Mouse (Mus musculus): ENCODE data around the gene Mvk. TPM values are rescaled to one million over a fixed set of nuclear protein-coding genes. Genes with fewer than 3 reads are reported as not detected.
A peak's percentile ranks its signal among the peaks of the same experiment; 100 is the strongest.

The Mvk gene
- polyA plus RNA-seq, 2 experiments = 48.8 to 57.0 TPM

DNA sequence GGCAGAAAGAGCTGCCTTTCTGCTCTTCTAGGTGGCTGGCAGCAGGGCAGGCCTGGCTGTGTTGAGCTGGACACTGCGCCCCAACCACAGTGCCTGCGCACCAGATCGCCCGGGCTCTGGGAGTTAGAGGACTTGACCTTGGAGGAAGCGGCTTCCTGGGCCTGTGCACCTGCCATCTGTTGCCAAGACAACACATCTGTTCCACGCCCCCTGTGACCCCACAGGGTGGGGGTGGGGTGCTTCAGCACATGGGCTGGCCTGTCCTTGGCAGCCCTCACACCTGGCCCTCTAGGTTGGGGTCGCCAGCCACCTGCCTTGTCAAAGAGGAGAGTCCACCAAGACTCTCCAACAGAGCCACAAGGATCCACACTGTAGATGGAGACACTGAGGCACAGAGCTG is 21.6 kb downstream of the Mvk start:
- no peaks in the 10 kb centered on the region for H3K9me3 ChIP-seq (ENCODE audit: control insufficient read depth, low read length)
- no peak overlapping the region for H3K27ac ChIP-seq (replicated peaks; ENCODE audit: low read depth, low read length)
- no peaks in the 10 kb centered on the region for H3K27me3 ChIP-seq (ENCODE audit: control insufficient read depth, insufficient read depth, low read length)
- TF ChIP-seq POLR2A (IDR thresholded peaks at IDR 0.05; ENCODE audit: borderline replicate concordance, extremely low read depth, insufficient read depth, insufficient read length) = no peak
- H3K4me2 ChIP-seq (replicated peaks; ENCODE audit: low read depth, low read length, severe bottlenecking) = no peak overlapping the region
- H3K9ac ChIP-seq (ENCODE audit: low read depth, low read length, severe bottlenecking) = no peak overlapping the region
- no peak for ATAC-seq (ENCODE audit: low FRiP score, low read depth)
- H3K36me3 ChIP-seq (ENCODE audit: control insufficient read depth, insufficient read depth, low read length) = no peaks in the 10 kb centered on the region
- 62% methylated on average over 7 of the region's 7 CpGs for WGBS
- H3K4me1 ChIP-seq (ENCODE audit: control insufficient read depth, insufficient read depth, low read length) = peaks cover 10% of the 10 kb centered on the region; the same call in 1 of the 2 replicates
- no peak overlapping the region for H3K4me3 ChIP-seq (replicated peaks; ENCODE audit: low read length)
- DNase-seq (ENCODE audit: low spot score) = no peak

- no peak for TF ChIP-seq POLR2A (IDR thresholded peaks at IDR 0.05; ENCODE audit: borderline replicate concordance, extremely low read depth, insufficient read depth, insufficient read length)
- Histone ChIP-seq H3K27me3 (ENCODE audit: control insufficient read depth, insufficient read depth, low read length) (no peaks in the 10 kb centered on the region), H3K4me2 (replicated peaks; ENCODE audit: low read depth, low read length, severe bottlenecking) (peak overlapping the region; percentile 53), H3K36me3 (ENCODE audit: control insufficient read depth, insufficient read depth, low read length) (no peaks in the 10 kb centered on the region), H3K4me3 (replicated peaks; ENCODE audit: low read length) (peak overlapping the region; percentile 32), H3K4me1 (ENCODE audit: control insufficient read depth, insufficient read depth, low read length) (peaks cover 10% of the 10 kb centered on the region; the same call in 1 of the 2 replicates), H3K9me3 (ENCODE audit: control insufficient read depth, low read length) (no peaks in the 10 kb centered on the region), H3K9ac (ENCODE audit: low read depth, low read length, severe bottlenecking) (peak overlapping the region; percentile 50), H3K27ac (replicated peaks; ENCODE audit: low read depth, low read length) (no peak overlapping the region)
- WGBS = under 1% methylated on average over 9 of the region's 11 CpGs
- DNase-seq (ENCODE audit: low spot score) (no peak), ATAC-seq (ENCODE audit: low FRiP score, low read depth) (peak; percentile 46; the same call in 1 of the 2 replicates)
Observed at GRCm38 (mm10) chr5:114467019-114467418, 22.9 kb downstream of the Mvk start.

- ATAC-seq (ENCODE audit: low FRiP score, low read depth) (peak; percentile 78), DNase-seq (ENCODE audit: low spot score) (peak; percentile 85)
- H3K9ac ChIP-seq (ENCODE audit: low read depth, low read length, severe bottlenecking) = peak overlapping the region; percentile 50
- 0 out of 2 replicates have a peak overlapping the region, but pooled peaks have one; percentile 39 for H3K27ac ChIP-seq (replicated peaks; ENCODE audit: low read depth, low read length)
- H3K27me3 ChIP-seq (ENCODE audit: control insufficient read depth, insufficient read depth, low read length) = no peaks in the 10 kb centered on the region
- TF ChIP-seq POLR2A (IDR thresholded peaks at IDR 0.05; ENCODE audit: borderline replicate concordance, extremely low read depth, insufficient read depth, insufficient read length) = no peak
- peak overlapping the region; percentile 32 for H3K4me3 ChIP-seq (replicated peaks; ENCODE audit: low read length)
- peaks cover 10% of the 10 kb centered on the region; the same call in 1 of the 2 replicates for H3K4me1 ChIP-seq (ENCODE audit: control insufficient read depth, insufficient read depth, low read length)
- under 1% methylated on average over 9 of the region's 13 CpGs for WGBS
- H3K4me2 ChIP-seq (replicated peaks; ENCODE audit: low read depth, low read length, severe bottlenecking) = peak overlapping the region; percentile 53
- H3K36me3 ChIP-seq (ENCODE audit: control insufficient read depth, insufficient read depth, low read length) = no peaks in the 10 kb centered on the region
- no peaks in the 10 kb centered on the region for H3K9me3 ChIP-seq (ENCODE audit: control insufficient read depth, low read length)
Observed at GRCm38 (mm10) chr5:114467430-114467829, 23.4 kb downstream of the Mvk start.

- Histone ChIP-seq H3K4me2 (replicated peaks; ENCODE audit: low read depth, low read length, severe bottlenecking) (peak overlapping the region; percentile 53), H3K4me1 (ENCODE audit: control insufficient read depth, insufficient read depth, low read length) (peaks cover 10% of the 10 kb centered on the region; the same call in 1 of the 2 replicates), H3K9ac (ENCODE audit: low read depth, low read length, severe bottlenecking) (peak overlapping the region; percentile 50; the same call in 1 of the 2 replicates), H3K36me3 (ENCODE audit: control insufficient read depth, insufficient read depth, low read length) (no peaks in the 10 kb centered on the region), H3K27me3 (ENCODE audit: control insufficient read depth, insufficient read depth, low read length) (no peaks in the 10 kb centered on the region), H3K27ac (replicated peaks; ENCODE audit: low read depth, low read length) (0 out of 2 replicates have a peak overlapping the region, but pooled peaks have one; percentile 39), H3K9me3 (ENCODE audit: control insufficient read depth, low read length) (no peaks in the 10 kb centered on the region), H3K4me3 (replicated peaks; ENCODE audit: low read length) (no peak overlapping the region)
- ATAC-seq (ENCODE audit: low FRiP score, low read depth) (no peak), DNase-seq (ENCODE audit: low spot score) (no peak)
- 77% methylated on average over 4 of the region's 4 CpGs for WGBS
- TF ChIP-seq POLR2A (IDR thresholded peaks at IDR 0.05; ENCODE audit: borderline replicate concordance, extremely low read depth, insufficient read depth, insufficient read length) = no peak
Observed at GRCm38 (mm10) chr5:114468007-114468406, 23.9 kb downstream of the Mvk start.

- Histone ChIP-seq H3K36me3 (ENCODE audit: control insufficient read depth, insufficient read depth, low read length) (no peaks in the 10 kb centered on the region), H3K27me3 (ENCODE audit: control insufficient read depth, insufficient read depth, low read length) (0 out of 2 replicates have a peak, but pooled peaks cover 4% of the 10 kb centered on the region), H3K4me3 (replicated peaks; ENCODE audit: low read length) (no peak overlapping the region), H3K27ac (replicated peaks; ENCODE audit: low read depth, low read length) (no peak overlapping the region), H3K9ac (ENCODE audit: low read depth, low read length, severe bottlenecking) (no peak overlapping the region), H3K9me3 (ENCODE audit: control insufficient read depth, low read length) (no peaks in the 10 kb centered on the region), H3K4me2 (replicated peaks; ENCODE audit: low read depth, low read length, severe bottlenecking) (no peak overlapping the region), H3K4me1 (ENCODE audit: control insufficient read depth, insufficient read depth, low read length) (peaks cover 10% of the 10 kb centered on the region; the same call in 1 of the 2 replicates)
- no peak for DNase-seq (ENCODE audit: low spot score)
- no peak for ATAC-seq (ENCODE audit: low FRiP score, low read depth)
- TF ChIP-seq POLR2A (IDR thresholded peaks at IDR 0.05; ENCODE audit: borderline replicate concordance, extremely low read depth, insufficient read depth, insufficient read length) = no peak
- WGBS = 74% methylated on average over 3 of the region's 3 CpGs
Observed at GRCm38 (mm10) chr5:114470359-114470758, 26.3 kb downstream of the Mvk start.

Data from limb, embryonic 14.5 days (tissue).